Mouse (Mus musculus): Measurements from ENCODE around the gene Creld1. TPM values are rescaled to one million over a fixed set of nuclear protein-coding genes. Genes with fewer than 3 reads are reported as not detected.
A peak's percentile ranks its signal among the peaks of the same experiment; 100 is the strongest.

The Creld1 gene
- polyA plus RNA-seq, 1 experiment: 23.2 TPM

GRCm38 (mm10) chr6:113465602-113466001, 17.5 kb upstream of the Creld1 start:
- TF ChIP-seq CTCF (IDR thresholded peaks at IDR 0.05; ENCODE audit: low read depth, low read length) (no peak), POLR2A (IDR thresholded peaks at IDR 0.05; ENCODE audit: insufficient read depth, low read length) (no peak), EP300 (IDR thresholded peaks at IDR 0.05; ENCODE audit: insufficient read depth, low read depth, low read length) (no peak)
- Histone ChIP-seq H3K27me3 (ENCODE audit: control insufficient read depth, insufficient read depth, low read length, poor library complexity, severe bottlenecking) (no peaks in the 10 kb centered on the region), H3K9me3 (replicated peaks; ENCODE audit: control insufficient read depth, insufficient read depth, low read length, poor library complexity, severe bottlenecking) (no peaks in the 10 kb centered on the region)

GRCm38 (mm10) chr6:113468512-113468911, 14.6 kb upstream of the Creld1 start:
- H3K9ac ChIP-seq (ENCODE audit: low read depth, poor library complexity, severe bottlenecking): no peak overlapping the region
- no peaks in the 10 kb centered on the region for H3K27me3 ChIP-seq (ENCODE audit: control insufficient read depth, insufficient read depth, low read length, poor library complexity, severe bottlenecking)
- H3K9me3 ChIP-seq (replicated peaks; ENCODE audit: control insufficient read depth, insufficient read depth, low read length, poor library complexity, severe bottlenecking): no peaks in the 10 kb centered on the region
- no peaks in the 10 kb centered on the region for H3K4me1 ChIP-seq (ENCODE audit: control insufficient read depth, insufficient read depth, low read length)
- TF ChIP-seq POLR2A (IDR thresholded peaks at IDR 0.05; ENCODE audit: insufficient read depth, low read length) (no peak), EP300 (IDR thresholded peaks at IDR 0.05; ENCODE audit: insufficient read depth, low read depth, low read length) (no peak), CTCF (IDR thresholded peaks at IDR 0.05; ENCODE audit: low read depth, low read length) (no peak)
- no peak overlapping the region for H3K4me3 ChIP-seq (ENCODE audit: low read depth, low read length)
- no peaks in the 10 kb centered on the region for H3K36me3 ChIP-seq (ENCODE audit: control insufficient read depth, insufficient read depth, low read length, poor library complexity, severe bottlenecking)
- H3K27ac ChIP-seq (ENCODE audit: insufficient read depth, low read length): no peak overlapping the region

More at GRCm38 (mm10) chr6:113465602-113466001, 17.5 kb upstream of the Creld1 start:
- Histone ChIP-seq H3K9ac (ENCODE audit: low read depth, poor library complexity, severe bottlenecking) (no peak overlapping the region), H3K27ac (ENCODE audit: insufficient read depth, low read length) (no peak overlapping the region), H3K36me3 (ENCODE audit: control insufficient read depth, insufficient read depth, low read length, poor library complexity, severe bottlenecking) (no peaks in the 10 kb centered on the region), H3K4me3 (ENCODE audit: low read depth, low read length) (no peak overlapping the region), H3K4me1 (ENCODE audit: control insufficient read depth, insufficient read depth, low read length) (no peaks in the 10 kb centered on the region)

GRCm38 (mm10) chr6:113469021-113469420, 14.1 kb upstream of the Creld1 start:
- H3K36me3 ChIP-seq (ENCODE audit: control insufficient read depth, insufficient read depth, low read length, poor library complexity, severe bottlenecking): no peaks in the 10 kb centered on the region
- TF ChIP-seq EP300 (IDR thresholded peaks at IDR 0.05; ENCODE audit: insufficient read depth, low read depth, low read length) (no peak), CTCF (IDR thresholded peaks at IDR 0.05; ENCODE audit: low read depth, low read length) (peak; percentile 72)
- no peaks in the 10 kb centered on the region for H3K4me1 ChIP-seq (ENCODE audit: control insufficient read depth, insufficient read depth, low read length)
- H3K9ac ChIP-seq (ENCODE audit: low read depth, poor library complexity, severe bottlenecking): peak overlapping the region; percentile 4; the same call in 1 of the 2 replicates
- peak overlapping the region; percentile 49 for H3K4me3 ChIP-seq (ENCODE audit: low read depth, low read length)
- H3K9me3 ChIP-seq (replicated peaks; ENCODE audit: control insufficient read depth, insufficient read depth, low read length, poor library complexity, severe bottlenecking): no peaks in the 10 kb centered on the region
- H3K27me3 ChIP-seq (ENCODE audit: control insufficient read depth, insufficient read depth, low read length, poor library complexity, severe bottlenecking): no peaks in the 10 kb centered on the region
- no peak overlapping the region for H3K27ac ChIP-seq (ENCODE audit: insufficient read depth, low read length)

GRCm38 (mm10) chr6:113469432-113469831, 13.7 kb upstream of the Creld1 start:
- Histone ChIP-seq H3K27me3 (ENCODE audit: control insufficient read depth, insufficient read depth, low read length, poor library complexity, severe bottlenecking) (no peaks in the 10 kb centered on the region), H3K4me3 (ENCODE audit: low read depth, low read length) (peak overlapping the region; percentile 49), H3K27ac (ENCODE audit: insufficient read depth, low read length) (no peak overlapping the region), H3K36me3 (ENCODE audit: control insufficient read depth, insufficient read depth, low read length, poor library complexity, severe bottlenecking) (no peaks in the 10 kb centered on the region), H3K4me1 (ENCODE audit: control insufficient read depth, insufficient read depth, low read length) (no peaks in the 10 kb centered on the region), H3K9ac (ENCODE audit: low read depth, poor library complexity, severe bottlenecking) (peak overlapping the region; percentile 4; the same call in 1 of the 2 replicates), H3K9me3 (replicated peaks; ENCODE audit: control insufficient read depth, insufficient read depth, low read length, poor library complexity, severe bottlenecking) (no peaks in the 10 kb centered on the region)
- TF ChIP-seq CTCF (IDR thresholded peaks at IDR 0.05; ENCODE audit: low read depth, low read length): peak; percentile 76
- no peak for TF ChIP-seq POLR2A (IDR thresholded peaks at IDR 0.05; ENCODE audit: insufficient read depth, low read length)
- TF ChIP-seq EP300 (IDR thresholded peaks at IDR 0.05; ENCODE audit: insufficient read depth, low read depth, low read length): no peak

- H3K27ac ChIP-seq (ENCODE audit: insufficient read depth, low read length): no peak within 1 kb of the TSS
- H3K27me3 ChIP-seq (ENCODE audit: control insufficient read depth, insufficient read depth, low read length, poor library complexity, severe bottlenecking): no peaks in the 10 kb centered on the region
- TF ChIP-seq CTCF (IDR thresholded peaks at IDR 0.05; ENCODE audit: low read depth, low read length): no peak
- peak; percentile 19 for TF ChIP-seq POLR2A (IDR thresholded peaks at IDR 0.05; ENCODE audit: insufficient read depth, low read length)
- no peak for TF ChIP-seq EP300 (IDR thresholded peaks at IDR 0.05; ENCODE audit: insufficient read depth, low read depth, low read length)
- no peaks in the 10 kb centered on the region for H3K9me3 ChIP-seq (replicated peaks; ENCODE audit: control insufficient read depth, insufficient read depth, low read length, poor library complexity, severe bottlenecking)
- no peaks in the 10 kb centered on the region for H3K36me3 ChIP-seq (ENCODE audit: control insufficient read depth, insufficient read depth, low read length, poor library complexity, severe bottlenecking)
- H3K9ac ChIP-seq (ENCODE audit: low read depth, poor library complexity, severe bottlenecking): peak within 1 kb of the TSS; percentile 29; the same call in 1 of the 2 replicates
- peak within 1 kb of the TSS; percentile 27 for H3K4me3 ChIP-seq (ENCODE audit: low read depth, low read length)
- H3K4me1 ChIP-seq (ENCODE audit: control insufficient read depth, insufficient read depth, low read length): no peaks in the 10 kb centered on the region
Observed at GRCm38 (mm10) chr6:113471297-113471936, 11.7 kb upstream of the Creld1 start, which contains the start of gene Il17rc. Gene Il17rc, plus strand, starts transcription at chr6:113471427.

- peak overlapping the region; percentile 27 for H3K4me3 ChIP-seq (ENCODE audit: low read depth, low read length)
- no peaks in the 10 kb centered on the region for H3K4me1 ChIP-seq (ENCODE audit: control insufficient read depth, insufficient read depth, low read length)
- no peak overlapping the region for H3K9ac ChIP-seq (ENCODE audit: low read depth, poor library complexity, severe bottlenecking)
- no peaks in the 10 kb centered on the region for H3K27me3 ChIP-seq (ENCODE audit: control insufficient read depth, insufficient read depth, low read length, poor library complexity, severe bottlenecking)
- H3K9me3 ChIP-seq (replicated peaks; ENCODE audit: control insufficient read depth, insufficient read depth, low read length, poor library complexity, severe bottlenecking): no peaks in the 10 kb centered on the region
- no peak overlapping the region for H3K27ac ChIP-seq (ENCODE audit: insufficient read depth, low read length)
- TF ChIP-seq POLR2A (IDR thresholded peaks at IDR 0.05; ENCODE audit: insufficient read depth, low read length) (no peak), EP300 (IDR thresholded peaks at IDR 0.05; ENCODE audit: insufficient read depth, low read depth, low read length) (no peak), CTCF (IDR thresholded peaks at IDR 0.05; ENCODE audit: low read depth, low read length) (no peak)
- H3K36me3 ChIP-seq (ENCODE audit: control insufficient read depth, insufficient read depth, low read length, poor library complexity, severe bottlenecking): no peaks in the 10 kb centered on the region
Observed at GRCm38 (mm10) chr6:113472061-113472460, 11.0 kb upstream of the Creld1 start.

Measured in ES-Bruce4 (cell line).